Mouse (Mus musculus) forebrain, embryonic 12.5 days (tissue): ENCODE results near the gene Gpr83. TPM values are rescaled to one million over a fixed set of nuclear protein-coding genes. Genes with fewer than 3 reads are reported as not detected.

Experiments
- ATAC-seq: fragments of 200-750 bp; cut with Nextera tagmentation; 2 replicates; pipeline ENCODE4 v1.8.0; 2017; ENCODE audit warnings: moderate TSS enrichment; ENCODE audit not compliant: low FRiP score
- H3K27ac ChIP-seq: fragments of 300-500 bp; sonication (generic); 2 replicates; pipeline ENCODE4 v1.5.1; 2016; ENCODE audit warnings: mild to moderate bottlenecking
- H3K27me3 ChIP-seq: fragments of 300-500 bp; sonication (generic); 2 replicates; pipeline ENCODE4 v1.6.1; 2016; ENCODE audit warnings: mild to moderate bottlenecking
- H3K36me3 ChIP-seq: fragments of 300-500 bp; sonication (generic); replicated peaks from 2 replicates; pipeline ENCODE4 v1.6.1; 2016; ENCODE audit warnings: mild to moderate bottlenecking
- H3K4me1 ChIP-seq: fragments of 300-500 bp; sonication (generic); 2 replicates; pipeline ENCODE4 v1.6.1; 2016
- H3K4me2 ChIP-seq: fragments of 300-500 bp; sonication (generic); 2 replicates; pipeline ENCODE4 v1.6.1; 2016; ENCODE audit warnings: mild to moderate bottlenecking, moderate library complexity
- H3K4me3 ChIP-seq: fragments of 300-500 bp; sonication (generic); replicated peaks from 2 replicates; pipeline ENCODE4 v1.5.1; 2016; ENCODE audit warnings: mild to moderate bottlenecking
- H3K9ac ChIP-seq: fragments of 300-500 bp; sonication (generic); 2 replicates; pipeline ENCODE4 v1.6.1; 2016; ENCODE audit warnings: mild to moderate bottlenecking
- H3K9me3 ChIP-seq: fragments of 300-500 bp; sonication (generic); 2 replicates; pipeline ENCODE4 v1.6.1; 2016
- WGBS: fragments of 180-500 bp; shearing (Covaris S2); methylation state at CpG from one replicate; pipeline ENCODE4 v1.1.7; 2016; 5-methylcytosine and 5-hydroxymethylcytosine counted together
- polyA plus RNA-seq: library from polyadenylated mRNA; unstranded; fragments of >200 nt; fragmentation: Nextera tagmentation; extraction: Ambion mirVana; gene quantifications from 2 replicates; pipeline ENCODE4 v1.2.1, GENCODE M21; 2016

Gene Gpr83
- polyA plus RNA-seq, 1 experiment from 2014 or later, result 0.51 TPM

GRCm38 (mm10) chr9:14848267-14848935, 11.6 kb upstream of the Gpr83 start:
- Histone ChIP-seq H3K4me1 (no peaks in the 10 kb centered on the region), H3K36me3 (no peaks in the 10 kb centered on the region), H3K4me3 (no peak overlapping the region), H3K27me3 (no peaks in the 10 kb centered on the region), H3K4me2 (no peak overlapping the region), H3K27ac (no peak overlapping the region), H3K9ac (no peak overlapping the region), H3K9me3 (no peaks in the 10 kb centered on the region)
- WGBS, result 58% methylated on average over 1 of the region's 1 CpGs
- no peak for ATAC-seq

- Histone ChIP-seq H3K4me2 (no peak overlapping the region), H3K27ac (no peak overlapping the region), H3K27me3 (peaks cover 15% of the 10 kb centered on the region), H3K4me3 (no peak overlapping the region), H3K9ac (no peak overlapping the region), H3K9me3 (no peaks in the 10 kb centered on the region), H3K36me3 (no peaks in the 10 kb centered on the region), H3K4me1 (no peaks in the 10 kb centered on the region; the same call in 1 of the 2 replicates)
- 71% methylated on average over 4 of the region's 4 CpGs for WGBS
- ATAC-seq, result no peak
Measured at GRCm38 (mm10) chr9:14854585-14854984, 5.4 kb upstream of the Gpr83 start.

DNA sequence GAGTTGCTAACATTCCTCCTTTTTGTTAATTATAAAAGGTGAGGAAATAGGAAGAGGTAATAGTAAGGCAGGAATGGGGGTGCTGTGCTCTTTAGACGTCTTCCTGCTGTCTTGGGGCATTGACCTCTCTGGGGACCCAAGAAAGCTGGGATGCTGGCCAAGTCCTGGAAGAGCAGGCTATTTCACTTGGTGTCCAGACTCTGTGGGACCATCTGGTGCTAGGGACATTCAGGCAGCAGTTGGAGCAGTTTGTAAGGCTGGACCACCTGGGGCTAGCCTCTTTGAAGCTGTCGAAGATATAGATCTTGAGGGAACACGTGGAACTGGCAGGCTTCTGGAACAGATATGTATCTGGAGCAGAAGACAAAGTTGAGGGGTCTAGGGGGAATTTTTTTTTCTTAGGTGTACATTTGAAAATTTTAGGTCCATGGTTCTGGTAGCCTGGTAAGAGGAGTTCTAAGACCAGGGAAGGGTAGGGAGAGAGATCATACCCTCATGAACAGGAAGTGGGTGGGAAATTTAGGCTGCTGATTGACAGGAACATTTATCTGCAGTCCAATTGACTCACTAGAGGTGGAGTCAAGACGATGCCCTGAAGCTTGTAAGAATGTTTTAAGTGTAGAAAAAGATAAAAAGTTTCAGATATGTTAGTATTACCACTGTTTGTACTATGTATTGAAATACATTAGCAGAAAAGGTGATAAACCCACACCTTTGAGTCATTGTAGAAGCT, 2.9 kb upstream of the Gpr83 start:
- Histone ChIP-seq H3K9me3 (no peaks in the 10 kb centered on the region), H3K4me2 (no peak overlapping the region), H3K27ac (no peak overlapping the region), H3K9ac (no peak overlapping the region), H3K4me1 (peaks cover 8% of the 10 kb centered on the region), H3K36me3 (no peaks in the 10 kb centered on the region), H3K27me3 (peaks cover 39% of the 10 kb centered on the region), H3K4me3 (no peak overlapping the region)
- ATAC-seq, result no peak
- WGBS, result 64% methylated on average over 4 of the region's 4 CpGs

DNA sequence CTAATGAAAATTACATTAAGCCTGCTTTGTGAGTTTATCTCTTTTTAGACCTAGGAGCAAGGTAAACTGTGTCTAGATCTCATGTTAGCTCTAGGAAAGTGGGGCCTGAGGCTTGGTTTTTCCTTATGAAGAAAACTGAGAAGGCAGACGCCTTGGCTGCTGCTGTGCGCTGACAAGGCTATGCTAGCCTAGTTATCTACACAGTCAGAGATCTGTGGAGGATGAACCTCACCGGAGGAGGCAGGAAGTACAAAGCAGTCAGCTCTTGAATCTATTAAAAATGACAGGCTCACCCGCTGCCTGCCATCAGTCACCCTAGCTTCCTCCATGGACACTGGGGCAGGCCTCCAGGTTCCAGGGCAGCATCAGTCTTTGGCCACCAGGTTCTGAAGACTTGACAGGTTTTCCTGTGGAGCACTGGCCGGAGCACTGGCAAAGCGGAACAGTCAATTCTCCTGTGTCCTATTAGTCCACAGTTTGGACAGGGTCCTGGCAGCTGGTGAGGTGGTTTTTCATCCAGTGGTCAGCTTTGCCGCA, 1.8 kb upstream of the Gpr83 start:
- Histone ChIP-seq H3K27me3 (peaks cover 50% of the 10 kb centered on the region), H3K9ac (no peak overlapping the region), H3K4me1 (peaks cover 8% of the 10 kb centered on the region), H3K9me3 (no peaks in the 10 kb centered on the region), H3K4me2 (no peak overlapping the region), H3K27ac (no peak overlapping the region), H3K36me3 (no peaks in the 10 kb centered on the region), H3K4me3 (no peak overlapping the region)
- no peak for ATAC-seq
- WGBS, result 82% methylated on average over 7 of the region's 7 CpGs

DNA sequence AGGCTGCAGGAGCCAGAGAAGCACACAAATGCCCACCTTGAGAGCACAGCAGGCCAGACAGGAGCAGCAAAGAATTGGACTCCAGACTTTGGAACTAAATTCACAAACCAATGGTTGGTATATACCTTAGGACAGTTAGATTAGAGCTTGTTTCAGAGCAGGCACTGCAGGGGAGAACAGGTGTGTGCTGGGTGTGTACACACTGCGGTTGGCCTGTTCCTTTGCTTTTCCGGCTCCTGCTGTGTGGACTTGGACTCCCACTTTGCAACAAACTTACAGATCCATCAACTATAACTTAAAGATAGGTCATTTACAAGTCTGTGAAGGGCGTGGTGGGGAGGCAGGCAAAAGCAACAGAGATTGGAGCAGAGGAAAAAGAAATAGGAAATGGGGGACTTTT, 1.2 kb upstream of the Gpr83 start:
- H3K27ac ChIP-seq, result no peak overlapping the region
- peaks cover 8% of the 10 kb centered on the region for H3K4me1 ChIP-seq
- ATAC-seq, result no peak
- H3K9me3 ChIP-seq, result no peaks in the 10 kb centered on the region
- H3K4me2 ChIP-seq, result no peak overlapping the region
- no peak overlapping the region for H3K9ac ChIP-seq
- peaks cover 50% of the 10 kb centered on the region for H3K27me3 ChIP-seq
- no peaks in the 10 kb centered on the region for H3K36me3 ChIP-seq
- 86% methylated on average over 3 of the region's 3 CpGs for WGBS
- no peak overlapping the region for H3K4me3 ChIP-seq

DNA sequence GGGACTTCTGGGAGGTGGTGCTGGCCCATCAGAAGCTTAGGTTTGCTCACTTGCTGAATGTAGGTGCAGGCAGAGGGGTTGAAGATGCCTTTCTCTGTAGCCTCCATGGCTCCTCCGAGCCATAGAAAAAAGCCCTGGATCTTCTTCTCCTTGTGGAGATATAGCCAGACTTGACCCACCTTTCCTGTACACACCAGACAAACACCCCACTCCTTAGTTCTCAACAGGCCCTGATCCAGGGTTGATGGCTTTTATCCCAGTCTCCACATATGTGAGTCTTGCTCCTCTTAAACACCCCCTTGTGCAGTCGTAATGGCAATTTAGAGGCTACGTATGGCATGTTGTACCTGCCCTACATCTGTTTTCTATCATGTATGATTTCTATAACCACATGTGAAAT, 3.1 kb downstream of the Gpr83 start:
- Histone ChIP-seq H3K27me3 (peaks cover 49% of the 10 kb centered on the region), H3K27ac (no peak overlapping the region), H3K4me3 (no peak overlapping the region), H3K9ac (no peak overlapping the region), H3K4me1 (peaks cover 8% of the 10 kb centered on the region), H3K9me3 (no peaks in the 10 kb centered on the region), H3K4me2 (no peak overlapping the region), H3K36me3 (no peaks in the 10 kb centered on the region)
- 87% methylated on average over 3 of the region's 3 CpGs for WGBS
- ATAC-seq, result no peak

- H3K27me3 ChIP-seq, result peaks cover 33% of the 10 kb centered on the region
- ATAC-seq, result no peak
- no peak overlapping the region for H3K9ac ChIP-seq
- WGBS, result 85% methylated on average over 9 of the region's 9 CpGs
- H3K4me3 ChIP-seq, result no peak overlapping the region
- H3K4me2 ChIP-seq, result no peak overlapping the region
- no peaks in the 10 kb centered on the region for H3K36me3 ChIP-seq
- peaks cover 7% of the 10 kb centered on the region for H3K4me1 ChIP-seq
- no peaks in the 10 kb centered on the region for H3K9me3 ChIP-seq
- no peak overlapping the region for H3K27ac ChIP-seq
Measured at GRCm38 (mm10) chr9:14864726-14865125, 4.7 kb downstream of the Gpr83 start.

- H3K27me3 ChIP-seq, result peaks cover 12% of the 10 kb centered on the region
- H3K9ac ChIP-seq, result no peak overlapping the region
- H3K9me3 ChIP-seq, result no peaks in the 10 kb centered on the region
- H3K4me2 ChIP-seq, result no peak overlapping the region
- H3K36me3 ChIP-seq, result no peaks in the 10 kb centered on the region
- peak; percentile 48; the same call in 1 of the 2 replicates for ATAC-seq
- peaks cover 4% of the 10 kb centered on the region for H3K4me1 ChIP-seq
- 39% methylated on average over 7 of the region's 7 CpGs for WGBS
- no peak overlapping the region for H3K4me3 ChIP-seq
- H3K27ac ChIP-seq, result no peak overlapping the region
Measured at GRCm38 (mm10) chr9:14866957-14867356, 6.9 kb downstream of the Gpr83 start.

DNA sequence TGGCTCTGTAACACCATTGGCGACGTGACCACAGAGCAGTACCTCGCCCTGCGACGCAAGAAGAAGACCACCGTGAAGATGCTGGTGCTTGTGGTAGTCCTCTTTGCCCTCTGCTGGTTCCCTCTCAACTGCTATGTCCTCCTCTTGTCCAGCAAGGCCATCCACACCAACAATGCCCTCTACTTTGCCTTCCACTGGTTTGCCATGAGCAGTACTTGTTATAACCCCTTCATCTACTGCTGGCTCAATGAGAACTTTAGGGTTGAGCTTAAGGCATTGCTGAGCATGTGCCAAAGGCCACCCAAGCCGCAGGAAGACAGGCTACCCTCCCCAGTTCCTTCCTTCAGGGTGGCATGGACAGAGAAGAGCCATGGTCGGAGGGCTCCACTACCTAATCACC, 8.3 kb downstream of the Gpr83 start:
- Histone ChIP-seq H3K4me2 (no peak overlapping the region), H3K9me3 (no peaks in the 10 kb centered on the region), H3K27ac (no peak overlapping the region), H3K4me3 (no peak overlapping the region), H3K27me3 (no peaks in the 10 kb centered on the region), H3K4me1 (peaks cover 15% of the 10 kb centered on the region), H3K9ac (no peak overlapping the region), H3K36me3 (no peaks in the 10 kb centered on the region)
- ATAC-seq, result no peak
- WGBS, result 93% methylated on average over 8 of the region's 8 CpGs

- H3K27me3 ChIP-seq, result no peaks in the 10 kb centered on the region
- H3K36me3 ChIP-seq, result no peaks in the 10 kb centered on the region
- ATAC-seq, result no peak
- no peak overlapping the region for H3K9ac ChIP-seq
- no peak overlapping the region for H3K4me3 ChIP-seq
- H3K27ac ChIP-seq, result no peak overlapping the region
- peaks cover 15% of the 10 kb centered on the region for H3K4me1 ChIP-seq
- no peaks in the 10 kb centered on the region for H3K9me3 ChIP-seq
- WGBS, result 90% methylated on average over 2 of the region's 2 CpGs
- no peak overlapping the region for H3K4me2 ChIP-seq
Measured at GRCm38 (mm10) chr9:14870377-14870776, 10.4 kb downstream of the Gpr83 start.

DNA sequence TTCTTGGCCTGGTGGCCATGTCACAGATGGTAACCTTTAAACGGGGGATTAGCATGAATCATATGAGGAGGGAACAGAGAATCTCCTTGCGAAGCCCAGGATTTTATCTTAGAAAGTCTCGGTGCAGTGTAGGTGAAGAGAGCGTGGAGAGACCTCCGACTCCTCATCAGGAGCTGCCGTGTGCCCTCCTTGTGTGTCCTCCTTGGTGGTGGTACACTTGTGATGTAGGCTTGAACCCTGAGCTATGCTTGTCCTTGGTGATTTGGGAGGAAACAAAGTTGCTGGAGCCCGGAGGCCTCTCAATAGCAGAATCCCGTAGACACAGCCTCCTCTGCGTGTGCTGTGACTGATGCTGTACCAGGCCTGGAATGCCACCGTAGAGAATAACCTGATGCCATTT, 10.8 kb downstream of the Gpr83 start:
- H3K27me3 ChIP-seq, result no peaks in the 10 kb centered on the region
- H3K4me1 ChIP-seq, result peaks cover 15% of the 10 kb centered on the region
- no peak overlapping the region for H3K4me3 ChIP-seq
- ATAC-seq, result no peak
- no peaks in the 10 kb centered on the region for H3K36me3 ChIP-seq
- no peak overlapping the region for H3K9ac ChIP-seq
- H3K9me3 ChIP-seq, result no peaks in the 10 kb centered on the region
- 95% methylated on average over 10 of the region's 10 CpGs for WGBS
- no peak overlapping the region for H3K4me2 ChIP-seq
- H3K27ac ChIP-seq, result no peak overlapping the region

DNA sequence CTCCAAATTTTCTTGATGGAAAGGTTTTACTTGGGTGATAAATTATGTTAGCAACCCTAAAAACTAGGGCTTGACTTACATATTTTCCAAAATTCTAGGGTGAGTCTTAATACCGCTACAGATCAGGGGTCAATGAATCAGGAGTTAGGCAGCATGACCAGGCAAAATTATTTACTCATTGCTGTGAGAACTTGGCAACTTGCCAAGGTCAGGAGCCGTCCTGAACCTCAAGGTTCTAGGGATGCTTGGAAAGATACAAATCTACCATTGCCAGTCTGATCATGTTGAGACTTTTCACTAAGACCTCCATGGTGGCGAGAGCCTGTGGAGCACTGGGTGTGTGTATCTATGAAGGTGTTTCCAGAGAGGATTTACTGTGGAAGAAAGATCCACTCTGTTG, 11.5 kb downstream of the Gpr83 start:
- H3K36me3 ChIP-seq, result no peaks in the 10 kb centered on the region
- H3K9me3 ChIP-seq, result no peaks in the 10 kb centered on the region
- no peak for ATAC-seq
- no peak overlapping the region for H3K27ac ChIP-seq
- WGBS, result 81% methylated on average over 3 of the region's 3 CpGs
- H3K9ac ChIP-seq, result no peak overlapping the region
- H3K4me3 ChIP-seq, result no peak overlapping the region
- H3K27me3 ChIP-seq, result no peaks in the 10 kb centered on the region
- peaks cover 15% of the 10 kb centered on the region for H3K4me1 ChIP-seq
- no peak overlapping the region for H3K4me2 ChIP-seq
